Mouse (Mus musculus) MEL (cell line): ENCODE data around the gene Pknox2.

Experiments
- CTCF ChIP-seq, 3 experiments: IDR thresholded peaks in 2 of 3; conservative IDR thresholded peaks in 1 of 3; 2 replicates each; pipeline ENCODE4 v1.5.1; 2011 to 2012; ENCODE audit warnings: low read length in 3 of 3, low read depth in 2 of 3, mild to moderate bottlenecking in 2 of 3, improper control_type of control experiment in 1 of 3, inconsistent platforms in 1 of 3, mixed read lengths in 1 of 3, moderate library complexity in 1 of 3; ENCODE audit not compliant: control insufficient read depth in 1 of 3, insufficient read depth in 1 of 3, poor library complexity in 1 of 3, severe bottlenecking in 1 of 3
- GATA1 ChIP-seq: IDR thresholded peaks from 2 replicates; pipeline ENCODE4 v1.6.1; 2011; ENCODE audit warnings: low read depth, low read length, improper control_type of control experiment

- TF ChIP-seq CTCF (IDR thresholded peaks at IDR 0.05 in 2 of 3, conservative IDR thresholded peaks at IDR 0.05 in 1 of 3; ENCODE audit: control insufficient read depth in 1 of 3, insufficient read depth in 1 of 3, low read depth in 2 of 3, low read length in 3 of 3, poor library complexity in 1 of 3, severe bottlenecking in 1 of 3) (no peak), GATA1 (no peak)
Observed at GRCm38 (mm10) chr9:37025913-37026312, 121.3 kb downstream of the Pknox2 start.
